Mouse (Mus musculus) lung, embryonic 16.5 days (tissue): ENCODE results near the gene Trpm5. TPM values are rescaled to one million over a fixed set of nuclear protein-coding genes. Genes with fewer than 3 reads are reported as not detected.

Experiments
- ATAC-seq: fragments of 200-750 bp; cut with Nextera tagmentation; 2 replicates; pipeline ENCODE4 v1.8.0; 2017; ENCODE audit warnings: low read depth, mild to moderate bottlenecking, moderate library complexity
- H3K27ac ChIP-seq: fragments of 300-500 bp; sonication (generic); 2 replicates; pipeline ENCODE4 v1.5.1; 2014; ENCODE audit warnings: mild to moderate bottlenecking, control low read depth, low read length
- H3K27me3 ChIP-seq: fragments of 300-500 bp; sonication (generic); 2 replicates; pipeline ENCODE4 v1.6.1; 2014; ENCODE audit warnings: low read depth, low read length, mixed read lengths; ENCODE audit not compliant: control insufficient read depth, insufficient read depth
- H3K36me3 ChIP-seq: fragments of 300-500 bp; sonication (generic); 2 replicates; pipeline ENCODE4 v1.6.1; 2014; ENCODE audit warnings: low read length; ENCODE audit not compliant: control insufficient read depth, insufficient read depth
- H3K4me1 ChIP-seq: fragments of 300-500 bp; sonication (generic); replicated peaks from 2 replicates; pipeline ENCODE4 v1.6.1; 2014; ENCODE audit warnings: low read length, mixed read lengths; ENCODE audit not compliant: control insufficient read depth, insufficient read depth
- H3K4me2 ChIP-seq: fragments of 300-500 bp; sonication (generic); 2 replicates; pipeline ENCODE4 v1.6.1; 2014; ENCODE audit warnings: low read depth, low read length, control low read depth
- H3K4me3 ChIP-seq: fragments of 300-500 bp; sonication (generic); 2 replicates; pipeline ENCODE4 v1.5.1; 2014; ENCODE audit warnings: mild to moderate bottlenecking, low read length, control low read depth
- H3K9ac ChIP-seq: fragments of 300-500 bp; sonication (generic); 2 replicates; pipeline ENCODE4 v1.6.1; 2014; ENCODE audit warnings: low read length, control low read depth
- H3K9me3 ChIP-seq: fragments of 300-500 bp; sonication (generic); 2 replicates; pipeline ENCODE4 v1.6.1; 2016; ENCODE audit warnings: low read length; ENCODE audit not compliant: control insufficient read depth
- WGBS: fragments of 180-500 bp; shearing (Covaris S2); extraction: QIAGEN DNeasy Blood & Tissue Kit; methylation state at CpG from one replicate; pipeline ENCODE4 v1.1.7; 2014; 5-methylcytosine and 5-hydroxymethylcytosine counted together
- polyA plus RNA-seq: library from polyadenylated mRNA; unstranded; fragments of >200 nt; fragmentation: Nextera tagmentation; extraction: Ambion mirVana; gene quantifications from 2 replicates; pipeline ENCODE4 v1.2.1, GENCODE M21; 2015

Gene Trpm5
- polyA plus RNA-seq, result 3.9 and 4.8 TPM in 2 replicates

DNA sequence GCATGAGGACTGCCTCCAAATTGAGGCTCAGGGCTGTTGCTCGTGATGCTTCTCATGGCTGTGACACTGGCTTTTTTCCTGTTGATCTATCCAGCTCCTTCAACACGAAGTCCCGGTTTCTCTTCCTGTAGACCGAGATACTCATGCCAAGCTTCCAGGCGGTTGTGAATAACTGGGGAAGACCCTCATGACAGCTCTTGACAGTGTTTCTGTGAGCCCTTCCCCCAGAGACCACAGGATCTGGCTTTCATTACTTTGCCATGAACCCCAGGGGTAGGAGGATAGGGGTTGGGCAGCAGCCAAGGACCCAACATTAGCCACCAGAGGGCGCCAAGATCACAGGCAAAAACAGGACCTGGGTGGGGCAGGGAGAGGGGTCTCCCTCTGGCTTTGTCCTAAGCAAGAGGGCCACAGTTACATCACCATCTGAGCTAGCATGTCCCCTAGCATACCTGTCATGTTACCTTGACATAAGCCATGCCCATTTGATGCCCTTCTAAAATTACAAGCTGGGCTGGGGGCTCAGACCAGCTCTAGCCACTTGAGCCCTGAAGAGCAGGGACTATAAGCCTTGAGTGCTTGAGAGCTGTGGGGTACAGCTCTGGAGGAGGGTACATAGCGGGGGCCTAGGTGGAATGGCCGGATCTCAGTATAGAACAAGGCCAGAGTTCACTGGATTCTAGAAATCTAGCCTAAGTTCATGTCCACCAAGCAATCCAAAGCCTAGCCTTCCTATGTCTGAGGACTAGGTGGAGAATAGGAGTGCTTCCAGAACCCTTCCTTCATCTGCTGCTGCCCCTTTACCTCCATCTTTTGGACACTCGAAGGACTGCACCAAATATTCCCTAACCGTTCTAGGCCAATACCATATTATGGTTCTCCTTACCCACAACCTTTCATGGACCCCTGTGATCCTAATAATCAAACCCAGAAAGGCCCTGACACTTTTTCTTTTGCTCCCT is at the start of gene Trpm5:
TSS of gene Trpm5 (minus strand) at position 51 of the 962 bp plus-strand sequence.
- Histone ChIP-seq H3K27me3 (no peaks in the 10 kb centered on the region), H3K4me1 (no peaks in the 10 kb centered on the region), H3K27ac (no peak within 1 kb of the TSS), H3K4me3 (no peak within 1 kb of the TSS), H3K4me2 (no peak within 1 kb of the TSS), H3K36me3 (no peaks in the 10 kb centered on the region), H3K9ac (no peak within 1 kb of the TSS), H3K9me3 (no peaks in the 10 kb centered on the region)
- ATAC-seq, result peak; percentile 55; the same call in 1 of the 2 replicates
- 35% methylated on average over 10 of the region's 10 CpGs for WGBS

DNA sequence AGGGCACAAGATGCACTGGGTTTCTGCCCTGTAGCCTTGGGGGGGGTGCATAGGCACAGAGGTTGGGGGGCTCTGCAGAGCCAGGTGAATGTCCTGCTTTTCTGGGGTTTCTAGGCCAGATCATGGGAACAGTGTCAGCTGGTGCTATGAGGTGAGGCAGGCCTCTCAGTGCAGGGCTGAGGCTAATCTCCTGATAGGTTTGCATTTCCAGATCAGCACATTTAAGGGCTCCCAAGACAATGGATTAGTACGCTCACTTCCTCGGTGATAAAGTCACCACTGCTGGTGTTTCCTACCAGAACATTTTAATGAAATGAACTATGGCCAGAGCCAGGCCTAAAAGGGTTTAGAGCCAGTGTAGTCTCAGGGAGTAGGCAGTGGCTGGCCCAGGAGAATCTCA is 48.2 kb upstream of the Trpm5 start:
- 80% methylated on average over 2 of the region's 2 CpGs for WGBS
- Histone ChIP-seq H3K36me3 (no peaks in the 10 kb centered on the region), H3K4me2 (no peak overlapping the region), H3K4me1 (no peaks in the 10 kb centered on the region), H3K27me3 (no peaks in the 10 kb centered on the region), H3K4me3 (no peak overlapping the region), H3K9ac (no peak overlapping the region), H3K27ac (no peak overlapping the region), H3K9me3 (no peaks in the 10 kb centered on the region)
- ATAC-seq, result no peak

DNA sequence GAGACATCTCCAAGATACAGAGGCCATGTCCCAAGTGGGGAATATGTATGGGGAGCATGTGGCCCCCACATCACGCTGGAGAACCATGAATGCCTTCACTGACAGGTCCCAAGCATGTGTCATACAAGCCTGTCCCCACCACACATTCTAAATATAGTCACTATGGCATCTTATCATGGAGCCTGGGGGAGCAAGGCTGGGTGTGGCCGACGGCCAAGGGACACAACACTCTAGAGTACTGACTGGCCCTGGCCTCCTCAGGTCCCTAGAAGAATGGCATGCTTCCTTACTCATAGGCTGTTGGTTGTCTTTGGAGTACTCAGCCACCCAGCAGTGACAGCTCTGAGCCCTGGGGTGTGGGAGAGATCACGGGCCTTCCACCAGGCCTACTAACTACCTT is 45.5 kb upstream of the Trpm5 start:
- H3K9me3 ChIP-seq, result no peaks in the 10 kb centered on the region
- ATAC-seq, result no peak
- 72% methylated on average over 4 of the region's 4 CpGs for WGBS
- H3K27me3 ChIP-seq, result no peaks in the 10 kb centered on the region
- H3K4me3 ChIP-seq, result no peak overlapping the region
- no peak overlapping the region for H3K9ac ChIP-seq
- no peaks in the 10 kb centered on the region for H3K36me3 ChIP-seq
- no peak overlapping the region for H3K27ac ChIP-seq
- H3K4me2 ChIP-seq, result no peak overlapping the region
- H3K4me1 ChIP-seq, result no peaks in the 10 kb centered on the region

DNA sequence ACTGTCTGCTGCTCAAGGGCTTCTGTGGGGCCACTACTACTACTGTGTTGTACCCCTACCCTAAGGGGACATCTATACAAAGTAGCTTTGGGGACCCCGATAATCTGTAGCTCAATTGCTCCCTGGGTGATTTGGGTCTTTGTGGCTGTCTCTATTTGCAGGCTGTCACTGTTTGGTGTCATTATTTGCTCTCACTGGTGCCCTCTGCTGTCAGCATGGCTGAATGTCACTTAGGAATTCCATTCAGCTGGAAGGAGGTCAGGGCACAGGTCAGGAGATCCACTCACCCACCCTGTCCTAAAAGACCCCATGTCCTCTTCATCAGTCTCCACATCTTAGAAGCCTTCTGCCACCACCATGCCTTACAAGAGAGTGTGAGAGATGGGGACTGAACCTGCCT is 44.3 kb upstream of the Trpm5 start:
- Histone ChIP-seq H3K27ac (no peak overlapping the region), H3K27me3 (no peaks in the 10 kb centered on the region), H3K9ac (no peak overlapping the region), H3K9me3 (no peaks in the 10 kb centered on the region), H3K4me1 (no peaks in the 10 kb centered on the region), H3K36me3 (no peaks in the 10 kb centered on the region), H3K4me3 (no peak overlapping the region), H3K4me2 (no peak overlapping the region)
- ATAC-seq, result no peak
- 30% methylated on average over 1 of the region's 1 CpGs for WGBS

DNA sequence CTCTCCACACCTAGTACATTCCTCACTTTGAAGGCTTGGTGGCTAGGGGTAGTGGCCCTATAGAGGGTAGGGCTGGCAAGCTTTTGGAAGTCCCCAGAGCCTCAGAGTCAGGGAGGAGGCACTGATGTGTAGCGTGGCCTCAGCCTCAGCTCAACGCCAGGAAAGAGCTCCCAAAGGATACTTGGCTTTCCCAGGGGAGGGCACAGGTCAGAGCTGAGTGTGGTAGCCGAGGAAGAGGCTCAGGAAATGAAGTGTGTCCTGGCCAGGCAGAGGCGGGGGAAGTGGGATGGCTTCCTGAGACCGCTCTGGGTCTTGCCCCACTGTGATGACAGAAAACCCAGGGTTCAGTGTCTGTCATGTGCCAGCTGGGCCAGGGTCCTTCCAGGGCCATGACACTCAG is 42.1 kb upstream of the Trpm5 start:
- no peaks in the 10 kb centered on the region for H3K9me3 ChIP-seq
- H3K27ac ChIP-seq, result no peak overlapping the region
- no peak overlapping the region for H3K9ac ChIP-seq
- ATAC-seq, result peak; percentile 15; the same call in 1 of the 2 replicates
- H3K4me2 ChIP-seq, result no peak overlapping the region
- H3K4me3 ChIP-seq, result no peak overlapping the region
- WGBS, result 39% methylated on average over 5 of the region's 5 CpGs
- H3K4me1 ChIP-seq, result no peaks in the 10 kb centered on the region
- no peaks in the 10 kb centered on the region for H3K27me3 ChIP-seq
- no peaks in the 10 kb centered on the region for H3K36me3 ChIP-seq

DNA sequence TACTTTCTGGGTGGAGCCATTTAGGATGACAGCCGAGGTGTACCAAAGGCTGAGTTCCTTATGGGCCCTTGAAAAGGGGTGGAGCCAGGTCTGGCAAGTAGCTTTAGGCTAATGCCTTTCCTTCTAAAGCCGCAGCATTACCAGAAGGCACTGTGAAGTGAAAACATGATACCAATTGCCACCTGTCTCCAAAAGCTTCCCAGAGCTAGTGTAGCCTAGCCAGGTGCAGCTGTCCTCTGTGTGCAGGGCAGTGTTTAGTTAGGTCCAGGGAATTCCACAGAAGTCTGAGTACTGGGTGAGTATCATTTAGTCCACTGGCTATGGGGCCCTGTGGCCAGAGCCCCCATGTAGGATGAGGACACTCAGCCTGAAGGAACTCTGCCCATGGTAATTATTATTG is 41.7 kb upstream of the Trpm5 start:
- Histone ChIP-seq H3K36me3 (no peaks in the 10 kb centered on the region), H3K9ac (no peak overlapping the region), H3K27ac (no peak overlapping the region), H3K4me2 (no peak overlapping the region), H3K4me1 (no peaks in the 10 kb centered on the region), H3K27me3 (no peaks in the 10 kb centered on the region), H3K9me3 (no peaks in the 10 kb centered on the region), H3K4me3 (no peak overlapping the region)
- WGBS, result 52% methylated on average over 2 of the region's 2 CpGs
- no peak for ATAC-seq

DNA sequence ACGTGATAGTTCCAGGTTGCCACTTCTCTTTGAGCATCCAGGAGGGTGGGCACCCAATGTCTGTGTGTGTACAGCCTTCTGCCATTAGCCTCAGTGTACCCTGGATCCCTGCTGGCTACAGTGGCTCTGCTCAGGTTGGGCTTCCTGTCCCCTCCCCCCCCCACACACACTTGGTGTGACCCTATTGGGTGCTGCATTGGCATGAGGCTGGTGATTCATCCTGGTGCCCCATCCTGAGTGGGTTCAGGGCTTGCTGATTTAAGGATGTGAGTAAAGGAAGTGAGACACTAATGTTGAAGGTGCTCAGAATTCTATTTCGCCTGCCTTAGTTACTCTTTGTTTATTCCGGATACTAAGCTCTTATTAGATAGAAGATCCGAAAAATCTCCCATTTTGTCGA is 38.4 kb upstream of the Trpm5 start:
- H3K36me3 ChIP-seq, result no peaks in the 10 kb centered on the region
- 73% methylated on average over 5 of the region's 5 CpGs for WGBS
- no peak for ATAC-seq

DNA sequence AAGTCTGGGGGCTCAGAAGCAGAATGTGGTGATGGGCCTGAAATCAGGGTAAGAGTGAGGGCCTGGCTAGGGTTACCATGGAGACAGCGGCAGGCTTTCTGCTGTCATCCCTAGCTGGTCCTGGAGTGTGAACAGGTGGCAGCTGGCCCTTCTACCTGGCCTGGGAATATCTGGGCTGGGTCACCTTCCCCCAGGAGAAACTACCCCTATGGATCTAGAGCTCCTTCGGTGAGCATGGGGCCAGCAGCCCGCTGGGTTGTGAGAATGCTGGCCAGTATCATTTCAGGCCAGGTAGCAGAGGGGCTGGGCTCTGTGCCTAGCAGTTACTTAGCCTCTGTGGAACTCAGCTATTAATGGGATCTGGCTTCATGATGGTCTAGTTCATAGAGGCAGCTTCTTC is 30.5 kb upstream of the Trpm5 start:
- H3K4me2 ChIP-seq, result no peak overlapping the region

More for the DNA sequence above, 38.4 kb upstream of the Trpm5 start:
- H3K27ac ChIP-seq, result no peak overlapping the region
- H3K9ac ChIP-seq, result no peak overlapping the region
- H3K4me3 ChIP-seq, result no peak overlapping the region
- H3K27me3 ChIP-seq, result no peaks in the 10 kb centered on the region
- no peaks in the 10 kb centered on the region for H3K9me3 ChIP-seq
- no peak overlapping the region for H3K4me2 ChIP-seq
- no peaks in the 10 kb centered on the region for H3K4me1 ChIP-seq

DNA sequence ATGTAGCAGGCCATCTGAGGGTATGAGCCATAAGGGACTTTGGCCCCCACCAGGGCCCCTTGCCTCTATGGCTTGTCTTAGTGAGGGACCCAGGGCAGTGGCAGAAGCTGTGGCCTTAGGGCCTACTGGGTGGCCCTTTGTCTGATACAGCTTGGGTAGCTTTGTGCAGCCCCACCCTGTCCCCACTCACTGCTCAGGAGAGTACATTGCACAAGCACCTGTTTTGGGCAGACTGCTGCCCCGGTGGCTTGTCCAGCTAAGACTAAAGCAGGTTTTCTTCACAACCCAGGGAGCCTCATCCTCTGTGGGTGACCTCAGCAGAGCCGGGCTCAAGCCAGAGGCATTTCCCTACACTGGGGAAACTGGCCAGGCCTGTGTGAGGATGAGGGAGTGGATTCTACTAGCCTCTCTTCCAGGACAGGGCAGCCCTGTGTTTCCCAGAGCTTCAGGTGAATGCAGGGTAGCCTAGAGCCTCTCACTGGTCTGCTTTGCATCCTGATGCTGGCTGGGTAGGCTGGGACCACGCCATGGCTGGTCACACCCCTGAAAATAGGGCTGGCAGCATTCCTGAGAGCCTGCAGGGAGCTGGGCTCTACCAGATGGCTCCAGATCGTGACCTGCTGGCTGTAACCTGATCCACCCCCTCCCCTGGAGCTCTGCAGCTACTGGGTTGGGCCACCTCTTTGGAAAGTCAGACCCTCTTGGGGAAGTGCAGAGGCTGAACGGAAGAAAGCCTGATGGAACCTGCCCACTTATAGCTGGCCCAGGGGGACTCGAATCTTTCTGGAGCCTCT is 29.6 kb upstream of the Trpm5 start:
- ATAC-seq, result peak; percentile 87
- Histone ChIP-seq H3K36me3 (no peaks in the 10 kb centered on the region), H3K9me3 (no peaks in the 10 kb centered on the region), H3K27me3 (no peaks in the 10 kb centered on the region), H3K4me2 (no peak overlapping the region), H3K9ac (peak overlapping the region; percentile 16; the same call in 1 of the 2 replicates), H3K4me3 (no peak overlapping the region), H3K27ac (peak overlapping the region; percentile 86), H3K4me1 (peaks cover 29% of the 10 kb centered on the region)
- WGBS, result 10% methylated on average over 6 of the region's 6 CpGs

More for the DNA sequence above, 30.5 kb upstream of the Trpm5 start:
- ATAC-seq, result no peak
- no peak overlapping the region for H3K9ac ChIP-seq
- H3K36me3 ChIP-seq, result no peaks in the 10 kb centered on the region
- H3K9me3 ChIP-seq, result no peaks in the 10 kb centered on the region
- 60% methylated on average over 3 of the region's 3 CpGs for WGBS
- H3K4me1 ChIP-seq, result peaks cover 20% of the 10 kb centered on the region
- H3K4me3 ChIP-seq, result no peak overlapping the region
- peak overlapping the region; percentile 86 for H3K27ac ChIP-seq
- no peaks in the 10 kb centered on the region for H3K27me3 ChIP-seq
